Mouse (Mus musculus): ENCODE data around the gene Oxgr1. TPM values are rescaled to one million over a fixed set of nuclear protein-coding genes. Genes with fewer than 3 reads are reported as not detected.
A peak's percentile ranks its signal among the peaks of the same experiment; 100 is the strongest.

Gene Oxgr1
- polyA plus RNA-seq, 1 experiment from 2014 or later: 0.08 TPM

DNA sequence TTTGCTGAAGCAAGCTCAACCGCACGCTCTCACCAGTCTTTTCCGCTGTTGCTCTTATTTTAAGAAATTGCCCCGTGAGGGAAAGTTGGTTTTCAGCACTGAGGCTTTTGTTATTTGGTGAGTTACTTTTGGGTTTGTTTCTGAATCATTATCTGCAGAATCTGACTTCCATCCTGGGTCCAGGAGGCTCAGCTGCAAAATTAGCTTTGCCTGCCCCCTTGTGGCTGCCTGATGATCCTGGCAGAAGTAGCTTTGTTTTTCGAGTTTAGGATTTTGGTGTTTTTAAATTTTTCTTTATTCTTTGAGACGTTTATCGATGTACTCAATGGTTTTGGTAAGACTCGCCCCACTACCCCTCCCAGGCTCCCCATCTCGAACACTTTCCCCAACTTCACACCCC lies 18.9 kb upstream of the Oxgr1 start:
- Histone ChIP-seq H3K36me3 (ENCODE audit: control insufficient read depth, insufficient read depth, low read length) (no peaks in the 10 kb centered on the region), H3K4me3 (ENCODE audit: low read depth, low read length) (no peak overlapping the region), H3K27me3 (ENCODE audit: control insufficient read depth, insufficient read depth, low read length) (no peaks in the 10 kb centered on the region), H3K4me1 (ENCODE audit: control insufficient read depth, insufficient read depth, low read length) (no peaks in the 10 kb centered on the region), H3K27ac (replicated peaks; ENCODE audit: low read depth, low read length) (no peak overlapping the region), H3K9ac (ENCODE audit: low read length) (no peak overlapping the region), H3K4me2 (ENCODE audit: low read depth, severe bottlenecking) (no peak overlapping the region), H3K9me3 (ENCODE audit: control insufficient read depth, low read length) (no peaks in the 10 kb centered on the region)
- DNase-seq (ENCODE audit: low spot score) (peak; percentile 78), ATAC-seq (ENCODE audit: insufficient number of reproducible peaks, low FRiP score, low TSS enrichment, low read depth) (no peak)
- WGBS: 68% methylated on average over 9 of the region's 9 CpGs

GRCm38 (mm10) chr14:120033454-120033853 lies 8.8 kb downstream of the Oxgr1 start:
- no peak for ATAC-seq (ENCODE audit: insufficient number of reproducible peaks, low FRiP score, low TSS enrichment, low read depth)

DNA sequence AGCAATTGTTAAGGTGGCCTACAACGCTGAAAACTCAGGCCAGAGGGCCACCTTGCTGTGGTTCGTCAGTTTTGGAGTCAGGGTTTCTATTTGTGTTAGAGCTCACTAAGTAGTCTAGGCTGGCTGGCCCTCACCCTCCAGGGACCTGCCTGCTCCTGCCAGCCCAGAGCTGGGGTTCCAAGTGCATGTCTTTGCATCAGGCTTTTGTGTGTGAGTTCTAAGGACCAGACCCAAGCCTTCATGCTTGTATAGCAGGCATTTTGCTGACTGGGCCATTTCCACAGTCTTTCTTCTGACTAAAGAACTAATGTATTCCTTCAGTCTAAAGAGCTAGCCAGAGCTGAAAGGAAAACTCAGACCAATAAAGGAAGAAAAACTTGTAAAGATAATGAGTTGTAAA lies 22.3 kb downstream of the Oxgr1 start:
- Histone ChIP-seq H3K9ac (ENCODE audit: low read length) (no peak overlapping the region), H3K4me2 (ENCODE audit: low read depth, severe bottlenecking) (no peak overlapping the region), H3K4me1 (ENCODE audit: control insufficient read depth, insufficient read depth, low read length) (no peaks in the 10 kb centered on the region), H3K4me3 (ENCODE audit: low read depth, low read length) (no peak overlapping the region), H3K36me3 (ENCODE audit: control insufficient read depth, insufficient read depth, low read length) (no peaks in the 10 kb centered on the region), H3K27ac (replicated peaks; ENCODE audit: low read depth, low read length) (no peak overlapping the region), H3K9me3 (ENCODE audit: control insufficient read depth, low read length) (no peaks in the 10 kb centered on the region), H3K27me3 (ENCODE audit: control insufficient read depth, insufficient read depth, low read length) (no peaks in the 10 kb centered on the region)
- no peak for DNase-seq (ENCODE audit: low spot score)
- WGBS: 58% methylated on average over 2 of the region's 2 CpGs
- ATAC-seq (ENCODE audit: insufficient number of reproducible peaks, low FRiP score, low TSS enrichment, low read depth): no peak

More at GRCm38 (mm10) chr14:120033454-120033853, 8.8 kb downstream of the Oxgr1 start:
- Histone ChIP-seq H3K4me1 (ENCODE audit: control insufficient read depth, insufficient read depth, low read length) (no peaks in the 10 kb centered on the region), H3K9me3 (ENCODE audit: control insufficient read depth, low read length) (no peaks in the 10 kb centered on the region), H3K27ac (replicated peaks; ENCODE audit: low read depth, low read length) (no peak overlapping the region), H3K36me3 (ENCODE audit: control insufficient read depth, insufficient read depth, low read length) (no peaks in the 10 kb centered on the region), H3K27me3 (ENCODE audit: control insufficient read depth, insufficient read depth, low read length) (no peaks in the 10 kb centered on the region), H3K4me3 (ENCODE audit: low read depth, low read length) (no peak overlapping the region), H3K9ac (ENCODE audit: low read length) (no peak overlapping the region), H3K4me2 (ENCODE audit: low read depth, severe bottlenecking) (no peak overlapping the region)
- DNase-seq (ENCODE audit: low spot score): no peak
- WGBS: 17% methylated on average over 1 of the region's 1 CpGs

DNA sequence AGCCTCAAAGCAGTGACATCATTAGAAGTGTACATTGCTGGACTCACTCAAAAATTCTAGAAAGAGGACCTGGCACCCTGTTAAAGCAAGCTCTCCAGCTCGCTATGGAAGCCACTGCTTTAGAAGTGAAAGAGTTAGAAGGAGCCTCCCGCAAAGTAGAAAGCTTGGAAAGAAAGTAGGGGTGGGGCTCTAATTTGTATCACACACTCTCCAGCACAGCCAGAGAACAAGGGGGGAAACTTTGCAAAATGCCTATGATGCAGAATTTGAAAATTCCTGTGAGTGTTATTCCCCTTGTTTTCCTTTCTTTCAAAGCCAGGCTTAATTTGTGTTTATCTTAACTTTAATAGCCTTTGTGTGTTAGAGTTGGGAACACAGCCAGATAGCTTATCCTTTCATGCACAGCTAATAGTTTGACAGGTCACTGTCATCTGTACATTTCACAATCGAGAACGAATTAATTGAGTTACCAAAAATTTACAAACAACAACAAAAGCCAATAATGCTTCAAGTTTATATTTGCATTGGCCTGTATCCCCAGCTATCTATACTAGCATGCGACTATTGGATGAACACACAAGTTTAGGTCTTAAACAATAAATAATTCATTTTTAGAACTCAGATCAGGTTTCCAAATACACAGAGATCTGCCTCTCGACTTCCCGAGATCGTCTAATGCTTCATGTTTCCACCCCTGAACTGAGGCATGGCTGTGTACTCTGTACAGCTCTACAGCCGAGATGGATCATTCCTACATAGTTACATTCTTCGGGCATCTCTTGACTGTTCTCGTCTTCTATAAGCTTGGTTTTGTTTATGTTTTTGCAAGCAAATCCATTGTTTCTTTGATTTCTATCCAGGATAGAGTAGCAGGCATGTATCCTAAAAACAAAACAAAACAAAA lies 32.0 kb downstream of the Oxgr1 start:
- Histone ChIP-seq H3K4me1 (ENCODE audit: control insufficient read depth, insufficient read depth, low read length) (no peaks in the 10 kb centered on the region), H3K9ac (ENCODE audit: low read length) (no peak overlapping the region), H3K9me3 (ENCODE audit: control insufficient read depth, low read length) (no peaks in the 10 kb centered on the region), H3K36me3 (ENCODE audit: control insufficient read depth, insufficient read depth, low read length) (no peaks in the 10 kb centered on the region), H3K4me3 (ENCODE audit: low read depth, low read length) (no peak overlapping the region), H3K27ac (replicated peaks; ENCODE audit: low read depth, low read length) (no peak overlapping the region), H3K4me2 (ENCODE audit: low read depth, severe bottlenecking) (no peak overlapping the region), H3K27me3 (ENCODE audit: control insufficient read depth, insufficient read depth, low read length) (no peaks in the 10 kb centered on the region)
- 86% methylated on average over 11 of the region's 11 CpGs for WGBS
- ATAC-seq (ENCODE audit: insufficient number of reproducible peaks, low FRiP score, low TSS enrichment, low read depth) (no peak), DNase-seq (ENCODE audit: low spot score) (no peak)

DNA sequence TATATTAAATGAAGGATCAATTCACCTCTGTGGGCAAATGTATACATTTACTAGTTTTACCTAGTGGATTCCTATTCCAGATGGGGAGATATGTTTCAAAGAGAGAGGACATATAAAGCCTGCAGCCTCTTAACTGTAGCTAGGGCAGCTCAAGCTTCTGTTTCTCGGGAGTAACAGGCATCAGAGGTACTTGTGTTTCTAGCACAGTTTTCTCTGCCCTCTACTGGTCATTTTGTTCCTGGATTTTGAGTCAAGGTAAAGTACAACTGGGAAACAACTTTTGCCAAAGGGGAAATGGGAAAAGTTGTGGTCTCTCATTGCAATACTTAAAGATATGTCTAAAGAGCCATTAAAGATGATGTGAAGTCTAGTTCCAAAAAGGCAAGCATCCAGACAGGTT lies 37.1 kb downstream of the Oxgr1 start:
- Histone ChIP-seq H3K4me1 (ENCODE audit: control insufficient read depth, insufficient read depth, low read length) (no peaks in the 10 kb centered on the region), H3K36me3 (ENCODE audit: control insufficient read depth, insufficient read depth, low read length) (no peaks in the 10 kb centered on the region), H3K27me3 (ENCODE audit: control insufficient read depth, insufficient read depth, low read length) (no peaks in the 10 kb centered on the region), H3K4me2 (ENCODE audit: low read depth, severe bottlenecking) (no peak overlapping the region), H3K9ac (ENCODE audit: low read length) (no peak overlapping the region), H3K9me3 (ENCODE audit: control insufficient read depth, low read length) (no peaks in the 10 kb centered on the region), H3K27ac (replicated peaks; ENCODE audit: low read depth, low read length) (no peak overlapping the region), H3K4me3 (ENCODE audit: low read depth, low read length) (no peak overlapping the region)
- 28% methylated on average over 1 of the region's 1 CpGs for WGBS
- DNase-seq (ENCODE audit: low spot score) (no peak), ATAC-seq (ENCODE audit: insufficient number of reproducible peaks, low FRiP score, low TSS enrichment, low read depth) (no peak)

DNA sequence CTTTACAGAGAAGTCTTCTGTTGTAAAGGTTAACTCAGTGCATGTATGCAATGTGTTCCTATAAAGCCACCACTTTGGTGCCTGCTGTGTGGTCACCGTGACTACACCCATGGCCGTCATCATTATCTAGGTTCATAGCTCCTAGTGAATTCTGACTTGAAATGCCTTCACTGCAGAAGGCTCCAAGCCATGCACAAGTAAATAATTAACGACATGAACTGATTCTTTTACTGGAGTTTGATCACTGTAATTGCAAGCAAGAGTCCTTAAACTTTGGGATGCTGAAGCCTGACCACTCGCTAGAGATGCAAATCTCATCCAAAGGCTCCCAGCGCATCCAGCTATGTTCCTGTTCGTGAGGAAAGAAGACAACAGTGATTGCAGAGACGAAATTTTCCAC lies 38.6 kb downstream of the Oxgr1 start:
- Histone ChIP-seq H3K9ac (ENCODE audit: low read length) (no peak overlapping the region), H3K36me3 (ENCODE audit: control insufficient read depth, insufficient read depth, low read length) (no peaks in the 10 kb centered on the region), H3K27me3 (ENCODE audit: control insufficient read depth, insufficient read depth, low read length) (no peaks in the 10 kb centered on the region), H3K4me2 (ENCODE audit: low read depth, severe bottlenecking) (no peak overlapping the region), H3K9me3 (ENCODE audit: control insufficient read depth, low read length) (no peaks in the 10 kb centered on the region), H3K27ac (replicated peaks; ENCODE audit: low read depth, low read length) (no peak overlapping the region), H3K4me1 (ENCODE audit: control insufficient read depth, insufficient read depth, low read length) (no peaks in the 10 kb centered on the region), H3K4me3 (ENCODE audit: low read depth, low read length) (no peak overlapping the region)
- no peak for DNase-seq (ENCODE audit: low spot score)
- no peak for ATAC-seq (ENCODE audit: insufficient number of reproducible peaks, low FRiP score, low TSS enrichment, low read depth)
- 86% methylated on average over 7 of the region's 7 CpGs for WGBS

- no peak overlapping the region for H3K4me2 ChIP-seq (ENCODE audit: low read depth, severe bottlenecking)
- no peak overlapping the region for H3K27ac ChIP-seq (replicated peaks; ENCODE audit: low read depth, low read length)
- H3K36me3 ChIP-seq (ENCODE audit: control insufficient read depth, insufficient read depth, low read length): no peaks in the 10 kb centered on the region
- DNase-seq (ENCODE audit: low spot score) (no peak), ATAC-seq (ENCODE audit: insufficient number of reproducible peaks, low FRiP score, low TSS enrichment, low read depth) (no peak)
- 91% methylated on average over 4 of the region's 4 CpGs for WGBS
- H3K4me1 ChIP-seq (ENCODE audit: control insufficient read depth, insufficient read depth, low read length): no peaks in the 10 kb centered on the region
- H3K9me3 ChIP-seq (ENCODE audit: control insufficient read depth, low read length): no peaks in the 10 kb centered on the region
- no peaks in the 10 kb centered on the region for H3K27me3 ChIP-seq (ENCODE audit: control insufficient read depth, insufficient read depth, low read length)
- H3K4me3 ChIP-seq (ENCODE audit: low read depth, low read length): no peak overlapping the region
- no peak overlapping the region for H3K9ac ChIP-seq (ENCODE audit: low read length)
Observed at GRCm38 (mm10) chr14:120002673-120003072, 39.6 kb downstream of the Oxgr1 start.

GRCm38 (mm10) chr14:119989651-119990050 lies 52.6 kb downstream of the Oxgr1 start:
- no peak overlapping the region for H3K27ac ChIP-seq (replicated peaks; ENCODE audit: low read depth, low read length)
- H3K36me3 ChIP-seq (ENCODE audit: control insufficient read depth, insufficient read depth, low read length): no peaks in the 10 kb centered on the region
- H3K4me2 ChIP-seq (ENCODE audit: low read depth, severe bottlenecking): no peak overlapping the region
- H3K9me3 ChIP-seq (ENCODE audit: control insufficient read depth, low read length): no peaks in the 10 kb centered on the region
- no peak overlapping the region for H3K9ac ChIP-seq (ENCODE audit: low read length)
- ATAC-seq (ENCODE audit: insufficient number of reproducible peaks, low FRiP score, low TSS enrichment, low read depth) (no peak), DNase-seq (ENCODE audit: low spot score) (no peak)
- no peaks in the 10 kb centered on the region for H3K4me1 ChIP-seq (ENCODE audit: control insufficient read depth, insufficient read depth, low read length)
- H3K27me3 ChIP-seq (ENCODE audit: control insufficient read depth, insufficient read depth, low read length): no peaks in the 10 kb centered on the region
- H3K4me3 ChIP-seq (ENCODE audit: low read depth, low read length): no peak overlapping the region
- WGBS: 88% methylated on average over 10 of the region's 10 CpGs
